Mouse (Mus musculus) embryonic facial prominence, embryonic 12.5 days (tissue): ENCODE measurements around the gene Olfr209. TPM values are rescaled to one million over a fixed set of nuclear protein-coding genes. Genes with fewer than 3 reads are reported as not detected.

Source experiments
- ATAC-seq: fragments of 200-750 bp; cut with Nextera tagmentation; 2 replicates; pipeline ENCODE4 v1.8.0; 2017; ENCODE audit not compliant: insufficient number of reproducible peaks, insufficient read depth, low FRiP score, low TSS enrichment
- H3K27ac ChIP-seq: fragments of 300-500 bp; sonication (generic); 2 replicates; pipeline ENCODE4 v1.5.1; 2016; ENCODE audit warnings: mild to moderate bottlenecking
- H3K27me3 ChIP-seq: fragments of 300-500 bp; sonication (generic); 2 replicates; pipeline ENCODE4 v1.6.1; 2016; ENCODE audit warnings: mild to moderate bottlenecking, moderate library complexity
- H3K36me3 ChIP-seq: fragments of 300-500 bp; sonication (generic); 2 replicates; pipeline ENCODE4 v1.6.1; 2016; ENCODE audit warnings: mild to moderate bottlenecking
- H3K4me1 ChIP-seq: fragments of 300-500 bp; sonication (generic); 2 replicates; pipeline ENCODE4 v1.6.1; 2016
- H3K4me2 ChIP-seq: fragments of 300-500 bp; sonication (generic); replicated peaks from 2 replicates; pipeline ENCODE4 v1.6.1; 2016; ENCODE audit warnings: mild to moderate bottlenecking, moderate library complexity
- H3K4me3 ChIP-seq: fragments of 300-500 bp; sonication (generic); 2 replicates; pipeline ENCODE4 v1.5.1; 2016; ENCODE audit warnings: mild to moderate bottlenecking
- H3K9ac ChIP-seq: fragments of 300-500 bp; sonication (generic); 2 replicates; pipeline ENCODE4 v1.6.1; 2016; ENCODE audit warnings: mild to moderate bottlenecking, moderate library complexity
- H3K9me3 ChIP-seq: fragments of 300-500 bp; sonication (generic); 2 replicates; pipeline ENCODE4 v1.6.1; 2016; ENCODE audit warnings: mild to moderate bottlenecking, moderate library complexity
- polyA plus RNA-seq: library from polyadenylated mRNA; unstranded; fragments of >200 nt; fragmentation: Nextera tagmentation; extraction: Ambion mirVana; gene quantifications from 2 replicates; pipeline ENCODE4 v1.2.1, GENCODE M21; 2016

Gene Olfr209
- polyA plus RNA-seq, 1 experiment from 2014 or later, result not detected

- no peak within 1 kb of the TSS for H3K27ac ChIP-seq
- H3K27me3 ChIP-seq, result no peaks in the 10 kb centered on the region
- no peaks in the 10 kb centered on the region for H3K36me3 ChIP-seq
- H3K4me2 ChIP-seq, result no peak within 1 kb of the TSS
- no peak within 1 kb of the TSS for H3K4me3 ChIP-seq
- H3K4me1 ChIP-seq, result no peaks in the 10 kb centered on the region
- no peak for ATAC-seq
- no peaks in the 10 kb centered on the region for H3K9me3 ChIP-seq
- no peak within 1 kb of the TSS for H3K9ac ChIP-seq
Observed at GRCm38 (mm10) chr16:59318148-59318547, 45.6 kb downstream of the Olfr209 start, which contains the start of gene Olfr204. Olfr204 (minus strand) TSS chr16:59318248.

Other genes starting within 250 kb of the Olfr209 start
- not detected in 2 replicates for gene Olfr194, start 242.9 kb downstream of the Olfr209 start, polyA plus RNA-seq
- gene Olfr195, start 216.9 kb downstream of the Olfr209 start, polyA plus RNA-seq, result not detected in 2 replicates
- gene Olfr196, start 193.5 kb downstream of the Olfr209 start, polyA plus RNA-seq, result not detected in 2 replicates
- gene Olfr198, start 160.5 kb downstream of the Olfr209 start, polyA plus RNA-seq, result not detected in 2 replicates
- not detected in 2 replicates for gene Olfr199, start 144.2 kb downstream of the Olfr209 start, polyA plus RNA-seq
- not detected in 2 replicates for gene Olfr201, start 91.4 kb downstream of the Olfr209 start, polyA plus RNA-seq
- not detected in 2 replicates for gene Olfr202, start 77.2 kb downstream of the Olfr209 start, polyA plus RNA-seq
- gene Olfr203, start 65.1 kb downstream of the Olfr209 start, polyA plus RNA-seq, result not detected in 2 replicates
- gene Olfr204, start 45.7 kb downstream of the Olfr209 start, polyA plus RNA-seq, result not detected in 2 replicates
- not detected in 2 replicates for gene Olfr205, start 32.9 kb downstream of the Olfr209 start, polyA plus RNA-seq
- not detected in 2 replicates for gene Olfr206, start 14.7 kb downstream of the Olfr209 start, polyA plus RNA-seq
- 0.12 TPM in 1 of 2 replicates, not detected in the other for gene Gabrr3, start 43.3 kb upstream of the Olfr209 start, polyA plus RNA-seq
- 33.4 and 35.8 TPM in 2 replicates for gene Riox2, start 107.8 kb upstream of the Olfr209 start, polyA plus RNA-seq
- 8.8 and 9.4 TPM in 2 replicates for gene Crybg3, start 237.0 kb upstream of the Olfr209 start, polyA plus RNA-seq